Mouse (Mus musculus) hindbrain, postnatal 0 days (tissue): ENCODE measurements around the gene Thsd7b. TPM values are rescaled to one million over a fixed set of nuclear protein-coding genes. Genes with fewer than 3 reads are reported as not detected.

Experiments
- ATAC-seq: fragments of 200-750 bp; cut with Nextera tagmentation; 2 replicates; pipeline ENCODE4 v1.8.0; 2017; ENCODE audit warnings: mild to moderate bottlenecking, moderate TSS enrichment, moderate library complexity
- DNase-seq: peaks from one replicate; pipeline ENCODE4 v3.0.0-alpha.2; 2015; ENCODE audit warnings: low spot score
- H3K27ac ChIP-seq: fragments of 300-500 bp; sonication (generic); 2 replicates; pipeline ENCODE4 v1.5.1; 2014; ENCODE audit warnings: mild to moderate bottlenecking
- H3K27me3 ChIP-seq: fragments of 300-500 bp; sonication (generic); 2 replicates; pipeline ENCODE4 v1.6.1; 2014; ENCODE audit warnings: low read length, mixed read lengths; ENCODE audit not compliant: insufficient read depth
- H3K36me3 ChIP-seq: fragments of 300-500 bp; sonication (generic); 2 replicates; pipeline ENCODE4 v1.6.1; 2014; ENCODE audit warnings: low read length, mixed read lengths; ENCODE audit not compliant: insufficient read depth
- H3K4me1 ChIP-seq: fragments of 300-500 bp; sonication (generic); 2 replicates; pipeline ENCODE4 v1.6.1; 2014; ENCODE audit warnings: antibody characterized with exemption, low read length, mixed read lengths; ENCODE audit not compliant: insufficient read depth
- H3K4me2 ChIP-seq: fragments of 300-500 bp; sonication (generic); 2 replicates; pipeline ENCODE4 v1.6.1; 2014; ENCODE audit warnings: low read depth, mild to moderate bottlenecking, low read length, moderate library complexity, mixed read lengths
- H3K4me3 ChIP-seq: fragments of 300-500 bp; sonication (generic); 2 replicates; pipeline ENCODE4 v1.5.1; 2014; ENCODE audit warnings: low read length
- H3K9ac ChIP-seq: fragments of 300-500 bp; sonication (generic); replicated peaks from 2 replicates; pipeline ENCODE4 v1.6.1; 2014; ENCODE audit warnings: mild to moderate bottlenecking, low read length, moderate library complexity, mixed read lengths
- H3K9me3 ChIP-seq: fragments of 300-500 bp; sonication (generic); 2 replicates; pipeline ENCODE4 v1.6.1; 2016; ENCODE audit warnings: low read length, mixed read lengths
- CTCF ChIP-seq: IDR thresholded peaks from 2 replicates; pipeline ENCODE4 v1.5.1; 2016; ENCODE audit warnings: antibody characterized with exemption, control low read depth, low read depth
- WGBS: fragments of 180-500 bp; shearing (Covaris S2); extraction: QIAGEN DNeasy Blood & Tissue Kit; methylation state at CpG from one replicate; pipeline ENCODE4 v1.1.7; 2014; 5-methylcytosine and 5-hydroxymethylcytosine counted together
- polyA plus RNA-seq: library from polyadenylated mRNA; unstranded; fragments of >200 nt; fragmentation: Nextera tagmentation; extraction: Ambion mirVana; gene quantifications from 2 replicates; pipeline ENCODE4 v1.2.1, GENCODE M21; 2015
- total RNA-seq: library from RNA; depleted of rRNA; stranded (reverse); fragments of >200 nt; gene quantifications from 2 replicates; pipeline ENCODE4 v1.2.3, GENCODE M21; 2014

Gene Thsd7b
- total and polyA plus RNA-seq, 2 experiments from 2014 or later = 9.5 to 19.7 TPM

DNA sequence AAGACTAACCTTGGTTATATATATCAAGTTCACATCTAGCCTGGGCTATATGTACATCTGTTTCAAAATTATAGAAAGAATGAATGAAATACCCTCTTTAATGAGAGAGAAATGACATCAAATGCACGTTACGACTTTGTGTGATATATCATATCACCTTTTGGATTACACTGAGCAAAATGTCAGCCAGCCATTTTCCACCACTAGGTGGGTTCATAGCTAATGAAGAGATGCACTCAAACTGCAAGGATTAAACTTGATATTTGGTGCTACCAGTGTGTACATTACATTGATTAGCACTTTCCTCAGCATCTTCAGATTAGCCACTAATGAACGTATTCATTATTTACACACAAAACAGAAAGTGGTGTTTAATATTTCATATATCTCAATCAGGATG, 228.6 kb downstream of the Thsd7b start:
- H3K9me3 ChIP-seq = no peaks in the 10 kb centered on the region
- H3K9ac ChIP-seq = no peak overlapping the region
- DNase-seq = peak; percentile 20
- H3K27ac ChIP-seq = no peak overlapping the region
- H3K4me1 ChIP-seq = no peaks in the 10 kb centered on the region
- H3K36me3 ChIP-seq = no peaks in the 10 kb centered on the region
- no peak overlapping the region for H3K4me3 ChIP-seq
- ATAC-seq = no peak
- TF ChIP-seq CTCF = peak; percentile 42
- WGBS = 90% methylated on average over 3 of the region's 3 CpGs
- H3K4me2 ChIP-seq = no peak overlapping the region
- H3K27me3 ChIP-seq = no peaks in the 10 kb centered on the region

DNA sequence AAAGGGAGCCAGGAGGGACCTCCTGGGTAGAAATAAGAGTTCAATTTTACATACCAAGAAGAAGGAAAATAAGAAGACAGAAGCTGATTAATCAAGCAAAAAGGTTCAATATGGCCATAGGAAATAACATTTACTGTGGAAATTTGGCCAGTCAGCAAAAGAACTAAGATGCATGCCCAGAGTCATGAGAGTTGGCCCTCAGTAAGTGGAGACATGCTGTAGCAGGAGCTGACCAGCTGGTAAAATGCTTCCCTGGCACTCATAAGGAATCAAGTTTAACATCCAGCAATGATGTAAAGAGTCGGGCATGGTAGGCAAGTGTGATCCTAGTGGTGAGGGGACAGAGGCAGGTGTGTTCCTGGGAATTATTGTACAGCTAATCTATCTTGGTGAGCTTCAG, 243.3 kb downstream of the Thsd7b start:
- Histone ChIP-seq H3K27ac (no peak overlapping the region), H3K36me3 (no peaks in the 10 kb centered on the region), H3K4me2 (no peak overlapping the region), H3K4me1 (no peaks in the 10 kb centered on the region), H3K27me3 (no peaks in the 10 kb centered on the region), H3K4me3 (no peak overlapping the region), H3K9me3 (no peaks in the 10 kb centered on the region), H3K9ac (no peak overlapping the region)
- ATAC-seq = no peak
- no peak for TF ChIP-seq CTCF
- no peak for DNase-seq
- WGBS = 77% methylated on average over 1 of the region's 1 CpGs

- H3K9ac ChIP-seq = no peak overlapping the region
- no peak overlapping the region for H3K27ac ChIP-seq
- no peaks in the 10 kb centered on the region for H3K9me3 ChIP-seq
- no peak for TF ChIP-seq CTCF
- no peaks in the 10 kb centered on the region for H3K4me1 ChIP-seq
- H3K36me3 ChIP-seq = no peaks in the 10 kb centered on the region
- no peak overlapping the region for H3K4me2 ChIP-seq
- WGBS = 75% methylated on average over 5 of the region's 5 CpGs
- no peak for DNase-seq
- no peaks in the 10 kb centered on the region for H3K27me3 ChIP-seq
- no peak for ATAC-seq
- H3K4me3 ChIP-seq = no peak overlapping the region
Observed at GRCm38 (mm10) chr1:129519751-129520150, 246.6 kb downstream of the Thsd7b start.

DNA sequence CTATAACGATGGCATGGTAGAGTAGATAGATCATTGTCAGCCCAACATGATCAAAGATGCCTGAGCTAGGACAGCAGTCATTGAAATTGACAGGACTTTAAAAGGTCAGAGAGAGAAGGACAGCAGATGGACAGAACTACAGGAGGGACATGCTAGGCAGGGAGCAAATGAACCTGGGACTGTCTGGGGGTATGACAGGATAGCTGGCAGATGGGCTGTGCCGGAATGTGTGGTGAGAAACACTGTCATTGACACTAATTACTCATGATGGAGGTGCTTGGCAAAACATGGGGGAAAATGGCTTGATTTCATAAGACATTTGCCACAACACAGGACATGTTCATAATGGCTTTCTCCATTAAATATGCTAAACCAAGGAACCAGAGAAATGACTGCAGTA, 253.9 kb downstream of the Thsd7b start:
- H3K4me3 ChIP-seq = no peak overlapping the region
- 78% methylated on average over 2 of the region's 2 CpGs for WGBS

DNA sequence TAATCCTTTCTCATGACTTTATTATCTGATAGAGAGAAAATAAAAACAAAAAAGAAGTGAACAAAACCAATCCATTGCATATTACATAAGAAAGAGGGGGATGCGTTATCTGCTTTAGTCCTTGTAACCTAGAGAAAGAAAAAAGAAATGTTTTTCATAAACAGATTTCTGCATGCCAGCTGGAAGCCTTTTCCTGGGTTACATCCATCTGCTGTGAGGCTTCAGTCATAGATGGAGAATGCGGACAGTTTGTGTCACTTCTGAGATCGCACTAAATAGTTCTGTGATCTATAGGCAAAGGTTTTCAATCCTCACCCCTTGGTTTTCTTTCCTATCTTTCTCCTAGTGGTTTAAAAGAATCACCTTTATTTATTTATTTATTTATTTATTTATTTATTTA, 259.1 kb downstream of the Thsd7b start:
- Histone ChIP-seq H3K9ac (no peak overlapping the region), H3K4me3 (no peak overlapping the region), H3K36me3 (no peaks in the 10 kb centered on the region), H3K4me2 (no peak overlapping the region), H3K4me1 (no peaks in the 10 kb centered on the region), H3K27ac (no peak overlapping the region), H3K27me3 (no peaks in the 10 kb centered on the region), H3K9me3 (no peaks in the 10 kb centered on the region)
- TF ChIP-seq CTCF = no peak
- ATAC-seq = no peak
- 84% methylated on average over 3 of the region's 3 CpGs for WGBS
- DNase-seq = no peak

More for the DNA sequence above, 253.9 kb downstream of the Thsd7b start:
- Histone ChIP-seq H3K27me3 (no peaks in the 10 kb centered on the region), H3K9ac (no peak overlapping the region), H3K4me1 (no peaks in the 10 kb centered on the region), H3K4me2 (no peak overlapping the region), H3K27ac (no peak overlapping the region), H3K36me3 (no peaks in the 10 kb centered on the region), H3K9me3 (no peaks in the 10 kb centered on the region)
- TF ChIP-seq CTCF = no peak
- DNase-seq = peak; percentile 18
- ATAC-seq = no peak

- TF ChIP-seq CTCF = no peak
- no peaks in the 10 kb centered on the region for H3K27me3 ChIP-seq
- DNase-seq (peak; percentile 26), ATAC-seq (no peak)
- H3K9me3 ChIP-seq = no peaks in the 10 kb centered on the region
- H3K9ac ChIP-seq = no peak overlapping the region
- H3K36me3 ChIP-seq = no peaks in the 10 kb centered on the region
- no peak overlapping the region for H3K27ac ChIP-seq
- no peaks in the 10 kb centered on the region for H3K4me1 ChIP-seq
- 65% methylated on average over 2 of the region's 2 CpGs for WGBS
- H3K4me3 ChIP-seq = no peak overlapping the region
- no peak overlapping the region for H3K4me2 ChIP-seq
Observed at GRCm38 (mm10) chr1:129538508-129538907, 265.4 kb downstream of the Thsd7b start.

GRCm38 (mm10) chr1:129538970-129539369, 265.9 kb downstream of the Thsd7b start:
- H3K9ac ChIP-seq = no peak overlapping the region
- no peak for TF ChIP-seq CTCF
- no peaks in the 10 kb centered on the region for H3K27me3 ChIP-seq
- no peak overlapping the region for H3K4me2 ChIP-seq
- H3K36me3 ChIP-seq = no peaks in the 10 kb centered on the region
- ATAC-seq (no peak), DNase-seq (no peak)
- no peak overlapping the region for H3K4me3 ChIP-seq
- H3K4me1 ChIP-seq = no peaks in the 10 kb centered on the region
- H3K27ac ChIP-seq = no peak overlapping the region
- 66% methylated on average over 4 of the region's 4 CpGs for WGBS
- H3K9me3 ChIP-seq = no peaks in the 10 kb centered on the region
